Mouse (Mus musculus) leukemia stem cell, adult 10-12 weeks (primary cell): Measurements from ENCODE around the gene Gm21671. TPM values are rescaled to one million over a fixed set of nuclear protein-coding genes. Genes with fewer than 3 reads are reported as not detected.

ENCODE experiments used
- polyA plus RNA-seq: library from polyadenylated mRNA; stranded (reverse); fragments of >175 nt; gene quantifications from 2 replicates; pipeline ENCODE4 v1.2.3, GENCODE M21; 2012; ENCODE audit warnings: low replicate concordance

Gm21671 gene
- not detected in 2 replicates for polyA plus RNA-seq

GRCm38 (mm10) chr5:25954317-25954716 is at the start of gene Gm21671:
Gene Gm21671, minus strand, starts transcription at chr5:25954417.

GRCm38 (mm10) chr5:25988550-25988949 is 34.3 kb upstream of the Gm21671 start, which contains the start of gene Gm21698:
Gene Gm21698, minus strand, starts transcription at chr5:25988650.

GRCm38 (mm10) chr5:25972563-25972962 is 18.3 kb upstream of the Gm21671 start, which contains the start of gene Gm21680:
Gene Gm21680, minus strand, starts transcription at chr5:25972663.

GRCm38 (mm10) chr5:25942281-25942680 is 11.9 kb downstream of the Gm21671 start, which contains the start of gene Gm21663:
Gene Gm21663, minus strand, starts transcription at chr5:25942381.

Other genes starting within 250 kb of the Gm21671 start
- gene Xrcc2, start 248.6 kb downstream of the Gm21671 start, polyA plus RNA-seq, result 2.0 and 7.3 TPM in 2 replicates
- gene Actr3b, start 194.4 kb downstream of the Gm21671 start, polyA plus RNA-seq, result 0.69 and 0.75 TPM in 2 replicates
- not detected in 2 replicates for gene Gm21663, start 12.0 kb downstream of the Gm21671 start, polyA plus RNA-seq
- not detected in 2 replicates for gene Gm21680, start 18.2 kb upstream of the Gm21671 start, polyA plus RNA-seq
- gene Gm21698, start 34.2 kb upstream of the Gm21671 start, polyA plus RNA-seq, result 0.07 TPM in 1 of 2 replicates, not detected in the other
- gene Gm1979, start 50.4 kb upstream of the Gm21671 start, polyA plus RNA-seq, result not detected in 2 replicates
- 0.17 TPM in 1 of 2 replicates, not detected in the other for gene Gm5862, start 68.5 kb upstream of the Gm21671 start, polyA plus RNA-seq
- not detected in 2 replicates for gene Speer4a, start 85.1 kb upstream of the Gm21671 start, polyA plus RNA-seq
- gene Gm7347, start 104.2 kb upstream of the Gm21671 start, polyA plus RNA-seq, result not detected in 2 replicates
- not detected in 2 replicates for gene Gm10471, start 134.9 kb upstream of the Gm21671 start, polyA plus RNA-seq
- gene 5031410I06Rik, start 150.9 kb upstream of the Gm21671 start, polyA plus RNA-seq, result not detected in 2 replicates
- not detected in 2 replicates for gene Gm10220, start 167.0 kb upstream of the Gm21671 start, polyA plus RNA-seq